Mouse (Mus musculus) natural killer cell, adult 2 months (primary cell): ENCODE results near the gene Olfr835.

Experiments
- DNase-seq, 2 experiments: peaks; one replicate each; pipeline ENCODE4 v3.0.0; 2022; ENCODE audit warnings: low spot score in 2 of 2

Gene Olfr835

DNA sequence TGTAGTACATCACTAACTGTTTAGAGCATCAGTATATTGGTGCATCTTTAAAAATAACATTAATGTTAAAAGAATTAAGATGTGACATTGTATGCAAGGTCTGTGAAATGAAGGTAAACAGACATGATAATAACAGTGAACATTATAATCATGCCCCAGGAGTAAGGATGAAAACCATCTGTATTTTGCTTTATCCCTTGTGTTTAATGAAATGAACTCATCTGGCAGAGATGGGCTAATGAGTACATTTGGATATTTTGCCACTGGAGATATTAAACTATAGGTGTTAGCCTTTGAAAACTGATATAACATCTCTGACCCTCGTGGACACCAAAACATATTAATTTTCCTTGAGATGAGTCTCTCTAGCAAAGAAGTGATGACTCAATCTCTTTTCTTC, at the start of gene Olfr835:
Gene Olfr835 (plus strand): TSS at position 301 of the 400 bp plus-strand sequence.
- DNase-seq: no peak

DNA sequence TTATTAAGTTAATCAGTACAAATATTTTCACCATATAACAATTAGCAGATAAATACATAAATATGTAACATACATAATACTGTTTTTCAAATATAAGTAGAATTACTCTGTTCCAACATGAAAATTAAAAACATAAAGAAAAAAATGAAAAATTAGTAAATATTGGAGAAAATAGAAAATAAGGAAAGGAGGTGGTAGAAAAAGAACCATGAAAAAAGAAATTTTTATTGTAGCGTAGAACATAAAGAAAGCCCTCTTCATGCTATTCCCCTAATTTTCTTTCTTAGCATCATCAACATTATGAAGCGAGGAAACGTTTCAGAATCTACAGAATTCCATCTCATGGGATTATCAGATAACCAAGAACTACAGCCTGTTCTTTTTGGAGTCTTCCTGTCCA, 44.8 kb upstream of the Olfr835 start, which contains the start of gene Olfr834:
Gene Olfr834 (plus strand): TSS at position 301 of the 400 bp plus-strand sequence.
- DNase-seq: no peak

DNA sequence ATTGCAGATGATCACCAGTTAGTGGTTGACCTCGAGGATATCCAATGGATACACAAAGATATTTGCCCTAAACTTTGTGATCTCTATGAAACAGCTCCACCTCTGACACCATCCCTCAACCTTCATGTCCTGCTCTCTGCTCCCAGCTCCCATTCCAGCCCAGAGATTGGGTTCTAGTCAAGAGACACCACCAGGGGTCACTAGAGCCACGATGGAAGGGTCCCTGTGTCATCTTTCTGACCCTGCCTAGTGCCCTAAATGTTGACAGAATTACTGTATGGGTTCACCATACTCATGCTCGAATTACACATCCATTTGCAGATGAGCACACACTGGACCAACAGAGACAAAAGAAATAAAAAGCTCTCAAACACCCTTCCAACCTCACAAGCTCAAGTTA, 52.5 kb downstream of the Olfr835 start:
- DNase-seq: no peak
